Mouse (Mus musculus) heart, embryonic 13.5 days (tissue): ENCODE measurements around the gene Ptprm. TPM values are rescaled to one million over a fixed set of nuclear protein-coding genes. Genes with fewer than 3 reads are reported as not detected.
A peak's percentile ranks its signal among the peaks of the same experiment; 100 is the strongest.

Source experiments
- ATAC-seq: fragments of 200-750 bp; cut with Nextera tagmentation; 2 replicates; pipeline ENCODE4 v1.8.0; 2017; ENCODE audit warnings: moderate TSS enrichment; ENCODE audit not compliant: insufficient number of reproducible peaks, low FRiP score, low TSS enrichment; ENCODE audit errors: extremely low read depth
- H3K27ac ChIP-seq: fragments of 300-500 bp; sonication (generic); replicated peaks from 2 replicates; pipeline ENCODE4 v1.5.1; 2015; ENCODE audit warnings: moderate library complexity, mild to moderate bottlenecking, inconsistent platforms
- H3K27me3 ChIP-seq: fragments of 300-500 bp; sonication (generic); replicated peaks from 2 replicates; pipeline ENCODE4 v1.6.1; 2015; ENCODE audit warnings: mild to moderate bottlenecking, inconsistent platforms
- H3K36me3 ChIP-seq: fragments of 300-500 bp; sonication (generic); 2 replicates; pipeline ENCODE4 v1.6.1; 2015; ENCODE audit warnings: mild to moderate bottlenecking, inconsistent platforms
- H3K4me1 ChIP-seq: fragments of 300-500 bp; sonication (generic); 2 replicates; pipeline ENCODE4 v1.6.1; 2015; ENCODE audit warnings: inconsistent platforms
- H3K4me2 ChIP-seq: fragments of 300-500 bp; sonication (generic); 2 replicates; pipeline ENCODE4 v1.6.1; 2015; ENCODE audit warnings: inconsistent platforms, mild to moderate bottlenecking, moderate library complexity
- H3K4me3 ChIP-seq: fragments of 300-500 bp; sonication (generic); 2 replicates; pipeline ENCODE4 v1.5.1; 2015; ENCODE audit warnings: moderate library complexity, mild to moderate bottlenecking, inconsistent platforms
- H3K9ac ChIP-seq: fragments of 300-500 bp; sonication (generic); 2 replicates; pipeline ENCODE4 v1.6.1; 2015; ENCODE audit warnings: inconsistent platforms, mild to moderate bottlenecking, moderate library complexity
- H3K9me3 ChIP-seq: fragments of 300-500 bp; sonication (generic); 2 replicates; pipeline ENCODE4 v1.6.1; 2016; ENCODE audit warnings: inconsistent platforms
- WGBS: fragments of 180-500 bp; shearing (Covaris S2); methylation state at CpG from one replicate; pipeline ENCODE4 v1.1.7; 2015; ENCODE audit warnings: mixed read lengths; 5-methylcytosine and 5-hydroxymethylcytosine counted together
- polyA plus RNA-seq: library from polyadenylated mRNA; unstranded; fragments of >200 nt; fragmentation: Nextera tagmentation; extraction: Ambion mirVana; gene quantifications from 2 replicates; pipeline ENCODE4 v1.2.1, GENCODE M21; 2015

Ptprm gene
- polyA plus RNA-seq, 1 experiment from 2014 or later = 12.7 TPM

- H3K36me3 ChIP-seq = no peaks in the 10 kb centered on the region
- H3K4me1 ChIP-seq = peaks cover 46% of the 10 kb centered on the region
- no peak for ATAC-seq
- no peak overlapping the region for H3K4me2 ChIP-seq
- 62% methylated on average over 3 of the region's 3 CpGs for WGBS
- no peak overlapping the region for H3K9ac ChIP-seq
- H3K27ac ChIP-seq = no peak overlapping the region
- no peak overlapping the region for H3K4me3 ChIP-seq
- H3K9me3 ChIP-seq = peaks cover 6% of the 10 kb centered on the region; the same call in 1 of the 2 replicates
- H3K27me3 ChIP-seq = no peaks in the 10 kb centered on the region
Measured at GRCm38 (mm10) chr17:67304831-67305230, 49.4 kb downstream of the Ptprm start.

GRCm38 (mm10) chr17:67303326-67304099 lies 50.7 kb downstream of the Ptprm start:
- Histone ChIP-seq H3K36me3 (no peaks in the 10 kb centered on the region), H3K27me3 (no peaks in the 10 kb centered on the region), H3K4me3 (no peak overlapping the region; the same call in 1 of the 2 replicates), H3K9ac (no peak overlapping the region), H3K9me3 (peaks cover 6% of the 10 kb centered on the region; the same call in 1 of the 2 replicates), H3K4me2 (peak overlapping the region; percentile 44), H3K4me1 (peaks cover 35% of the 10 kb centered on the region), H3K27ac (peak overlapping the region; percentile 45)
- no peak for ATAC-seq
- 67% methylated on average over 18 of the region's 18 CpGs for WGBS

GRCm38 (mm10) chr17:67302569-67302968 lies 51.7 kb downstream of the Ptprm start:
- Histone ChIP-seq H3K9me3 (peaks cover 6% of the 10 kb centered on the region; the same call in 1 of the 2 replicates), H3K9ac (no peak overlapping the region), H3K27me3 (no peaks in the 10 kb centered on the region), H3K27ac (no peak overlapping the region), H3K4me3 (no peak overlapping the region), H3K4me1 (peaks cover 43% of the 10 kb centered on the region), H3K36me3 (no peaks in the 10 kb centered on the region), H3K4me2 (no peak overlapping the region)
- ATAC-seq = no peak
- 64% methylated on average over 4 of the region's 4 CpGs for WGBS

- Histone ChIP-seq H3K36me3 (no peaks in the 10 kb centered on the region), H3K27ac (no peak overlapping the region), H3K4me3 (no peak overlapping the region), H3K9ac (no peak overlapping the region), H3K9me3 (peaks cover 3% of the 10 kb centered on the region; the same call in 1 of the 2 replicates), H3K4me1 (peaks cover 47% of the 10 kb centered on the region), H3K27me3 (no peaks in the 10 kb centered on the region), H3K4me2 (no peak overlapping the region)
- WGBS = 81% methylated on average over 4 of the region's 4 CpGs
- no peak for ATAC-seq
Measured at GRCm38 (mm10) chr17:67302074-67302473, 52.2 kb downstream of the Ptprm start.

- no peaks in the 10 kb centered on the region for H3K9me3 ChIP-seq
- H3K4me3 ChIP-seq = no peak overlapping the region
- no peaks in the 10 kb centered on the region for H3K27me3 ChIP-seq
- H3K9ac ChIP-seq = no peak overlapping the region
- 95% methylated on average over 4 of the region's 4 CpGs for WGBS
- H3K4me2 ChIP-seq = no peak overlapping the region
- no peaks in the 10 kb centered on the region for H3K36me3 ChIP-seq
- H3K27ac ChIP-seq = no peak overlapping the region
- peaks cover 53% of the 10 kb centered on the region for H3K4me1 ChIP-seq
- no peak for ATAC-seq
Measured at GRCm38 (mm10) chr17:67301367-67301766, 52.9 kb downstream of the Ptprm start.

- Histone ChIP-seq H3K27me3 (no peaks in the 10 kb centered on the region), H3K9ac (no peak overlapping the region), H3K27ac (peak overlapping the region; percentile 25; the same call in 1 of the 2 replicates), H3K4me2 (0 out of 2 replicates have a peak overlapping the region, but pooled peaks have one; percentile 4), H3K4me3 (no peak overlapping the region), H3K4me1 (peaks cover 31% of the 10 kb centered on the region), H3K9me3 (no peaks in the 10 kb centered on the region), H3K36me3 (no peaks in the 10 kb centered on the region)
- ATAC-seq = no peak
- WGBS = 65% methylated on average over 9 of the region's 9 CpGs
Measured at GRCm38 (mm10) chr17:67298269-67298798, 55.9 kb downstream of the Ptprm start.

GRCm38 (mm10) chr17:67296604-67297595 lies 57.4 kb downstream of the Ptprm start:
- no peak overlapping the region for H3K27ac ChIP-seq

GRCm38 (mm10) chr17:67290662-67291240 lies 63.5 kb downstream of the Ptprm start:
- H3K9me3 ChIP-seq = no peaks in the 10 kb centered on the region
- ATAC-seq = no peak
- H3K4me1 ChIP-seq = peaks cover 15% of the 10 kb centered on the region
- H3K27me3 ChIP-seq = peaks cover 5% of the 10 kb centered on the region; the same call in 1 of the 2 replicates
- H3K9ac ChIP-seq = no peak overlapping the region
- 44% methylated on average over 16 of the region's 16 CpGs for WGBS
- no peak overlapping the region for H3K27ac ChIP-seq
- H3K4me2 ChIP-seq = peak overlapping the region; percentile 48
- 0 out of 2 replicates have a peak overlapping the region, but pooled peaks have one; percentile 1 for H3K4me3 ChIP-seq
- H3K36me3 ChIP-seq = no peaks in the 10 kb centered on the region

More at GRCm38 (mm10) chr17:67296604-67297595, 57.4 kb downstream of the Ptprm start:
- 69% methylated on average over 13 of the region's 13 CpGs for WGBS
- H3K9me3 ChIP-seq = no peaks in the 10 kb centered on the region
- H3K4me2 ChIP-seq = no peak overlapping the region
- H3K4me3 ChIP-seq = no peak overlapping the region
- no peaks in the 10 kb centered on the region for H3K36me3 ChIP-seq
- no peak overlapping the region for H3K9ac ChIP-seq
- H3K27me3 ChIP-seq = peaks cover 5% of the 10 kb centered on the region; the same call in 1 of the 2 replicates
- peaks cover 22% of the 10 kb centered on the region for H3K4me1 ChIP-seq
- no peak for ATAC-seq

- H3K9ac ChIP-seq = no peak overlapping the region
- H3K36me3 ChIP-seq = no peaks in the 10 kb centered on the region
- peaks cover 15% of the 10 kb centered on the region for H3K4me1 ChIP-seq
- no peaks in the 10 kb centered on the region for H3K9me3 ChIP-seq
- no peak overlapping the region for H3K4me3 ChIP-seq
- no peak overlapping the region for H3K27ac ChIP-seq
- no peak overlapping the region for H3K4me2 ChIP-seq
- H3K27me3 ChIP-seq = peaks cover 5% of the 10 kb centered on the region; the same call in 1 of the 2 replicates
- WGBS = 67% methylated on average over 3 of the region's 3 CpGs
- ATAC-seq = no peak
Measured at GRCm38 (mm10) chr17:67287501-67287900, 66.8 kb downstream of the Ptprm start.

- H3K9ac ChIP-seq = no peak overlapping the region
- 31% methylated on average over 13 of the region's 13 CpGs for WGBS
- no peak overlapping the region for H3K4me3 ChIP-seq
- H3K27me3 ChIP-seq = no peaks in the 10 kb centered on the region
- H3K36me3 ChIP-seq = no peaks in the 10 kb centered on the region
- H3K27ac ChIP-seq = no peak overlapping the region
- no peaks in the 10 kb centered on the region for H3K9me3 ChIP-seq
- peaks cover 7% of the 10 kb centered on the region for H3K4me1 ChIP-seq
- ATAC-seq = no peak
- peak overlapping the region; percentile 34 for H3K4me2 ChIP-seq
Measured at GRCm38 (mm10) chr17:67281640-67282170, 72.6 kb downstream of the Ptprm start.
